Mouse (Mus musculus): ENCODE results near the gene Xpr1. TPM values are rescaled to one million over a fixed set of nuclear protein-coding genes. Genes with fewer than 3 reads are reported as not detected.
"Not testable (repeated sequence)": the region's sequence is repeated elsewhere in the genome, so short reads cannot be mapped to it uniquely, and the experiment has no call there.

The Xpr1 gene
- polyA plus RNA-seq, 1 experiment from 2014 or later, result 16.4 TPM

DNA sequence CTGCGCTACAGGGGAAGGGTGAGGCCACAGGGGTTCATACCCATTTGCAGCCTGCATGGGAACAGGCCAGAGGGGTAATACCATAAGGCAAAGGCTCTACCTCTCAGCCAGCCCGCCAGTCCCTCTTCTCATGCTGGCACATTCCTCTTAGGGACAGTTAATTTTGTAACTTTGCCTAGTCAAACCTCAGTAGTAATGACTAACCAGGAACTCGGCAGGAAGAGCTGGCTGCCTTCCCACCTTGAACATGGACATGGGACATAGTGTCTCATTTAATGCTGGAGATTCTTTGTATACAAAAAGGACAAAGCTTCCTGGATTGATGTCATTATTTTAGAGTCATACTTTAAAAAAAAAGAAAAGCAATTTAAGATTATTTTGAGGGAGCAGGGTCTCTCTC, 142.2 kb downstream of the Xpr1 start:
- DNase-seq (ENCODE audit: low spot score), result no peak

DNA sequence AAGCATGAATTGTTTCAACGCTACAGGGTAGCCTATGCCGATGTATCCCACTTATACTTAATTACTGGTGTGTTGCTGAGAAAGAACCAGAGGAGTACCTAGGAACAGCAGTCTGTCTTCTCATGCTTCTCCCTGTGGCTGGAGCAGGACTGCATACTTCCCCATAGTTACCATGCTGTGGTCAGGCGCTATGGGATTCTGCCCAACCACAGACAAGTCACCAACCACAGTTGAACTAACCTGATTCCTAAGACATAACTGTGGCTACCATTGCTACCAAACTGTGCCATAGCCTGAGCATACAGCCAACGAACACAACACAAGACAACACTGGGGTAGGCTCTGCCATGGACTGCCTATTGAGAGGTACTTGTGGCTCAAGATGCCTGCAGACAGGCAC, 144.3 kb downstream of the Xpr1 start:
- Histone ChIP-seq H3K36me3 (ENCODE audit: control insufficient read depth, insufficient read depth, low read length) (no peaks in the 10 kb centered on the region), H3K27ac (ENCODE audit: low read depth, low read length) (no peak overlapping the region), H3K9me3 (ENCODE audit: control insufficient read depth, low read length) (no peaks in the 10 kb centered on the region), H3K4me1 (replicated peaks; ENCODE audit: control insufficient read depth, insufficient read depth, low read length) (no peaks in the 10 kb centered on the region), H3K4me3 (ENCODE audit: low read depth, low read length) (no peak overlapping the region), H3K27me3 (ENCODE audit: control insufficient read depth, insufficient read depth, low read length) (no peaks in the 10 kb centered on the region), H3K9ac (ENCODE audit: low read length) (no peak overlapping the region), H3K4me2 (ENCODE audit: low read depth, low read length, severe bottlenecking) (no peak overlapping the region)
- 92% methylated on average over 4 of the region's 4 CpGs for WGBS
- ATAC-seq (replicated peaks; ENCODE audit: low FRiP score) (no peak), DNase-seq (ENCODE audit: low spot score) (no peak)

More for the DNA sequence above, 142.2 kb downstream of the Xpr1 start:
- Histone ChIP-seq H3K36me3 (ENCODE audit: control insufficient read depth, insufficient read depth, low read length) (no peaks in the 10 kb centered on the region), H3K9me3 (ENCODE audit: control insufficient read depth, low read length) (no peaks in the 10 kb centered on the region), H3K4me1 (replicated peaks; ENCODE audit: control insufficient read depth, insufficient read depth, low read length) (no peaks in the 10 kb centered on the region), H3K4me3 (ENCODE audit: low read depth, low read length) (no peak overlapping the region), H3K27me3 (ENCODE audit: control insufficient read depth, insufficient read depth, low read length) (no peaks in the 10 kb centered on the region), H3K9ac (ENCODE audit: low read length) (no peak overlapping the region), H3K4me2 (ENCODE audit: low read depth, low read length, severe bottlenecking) (no peak overlapping the region), H3K27ac (ENCODE audit: low read depth, low read length) (no peak overlapping the region)
- ATAC-seq (replicated peaks; ENCODE audit: low FRiP score), result no peak
- WGBS, result 80% methylated on average over 3 of the region's 3 CpGs

GRCm38 (mm10) chr1:155262496-155262895, 154.7 kb downstream of the Xpr1 start:
- not testable (repeated sequence) for H3K27me3 ChIP-seq (ENCODE audit: control insufficient read depth, insufficient read depth, low read length); H3K9ac ChIP-seq (ENCODE audit: low read length); H3K4me2 ChIP-seq (ENCODE audit: low read depth, low read length, severe bottlenecking); H3K4me3 ChIP-seq (ENCODE audit: low read depth, low read length); H3K27ac ChIP-seq (ENCODE audit: low read depth, low read length); H3K4me1 ChIP-seq (replicated peaks; ENCODE audit: control insufficient read depth, insufficient read depth, low read length); DNase-seq (ENCODE audit: low spot score); H3K9me3 ChIP-seq (ENCODE audit: control insufficient read depth, low read length); ATAC-seq (replicated peaks; ENCODE audit: low FRiP score); H3K36me3 ChIP-seq (ENCODE audit: control insufficient read depth, insufficient read depth, low read length)
- 89% methylated on average over 10 of the region's 10 CpGs for WGBS

- Histone ChIP-seq H3K4me3 (ENCODE audit: low read depth, low read length) (no peak overlapping the region), H3K4me1 (replicated peaks; ENCODE audit: control insufficient read depth, insufficient read depth, low read length) (no peaks in the 10 kb centered on the region)
Measured at GRCm38 (mm10) chr1:155254309-155254708, 162.9 kb downstream of the Xpr1 start.

DNA sequence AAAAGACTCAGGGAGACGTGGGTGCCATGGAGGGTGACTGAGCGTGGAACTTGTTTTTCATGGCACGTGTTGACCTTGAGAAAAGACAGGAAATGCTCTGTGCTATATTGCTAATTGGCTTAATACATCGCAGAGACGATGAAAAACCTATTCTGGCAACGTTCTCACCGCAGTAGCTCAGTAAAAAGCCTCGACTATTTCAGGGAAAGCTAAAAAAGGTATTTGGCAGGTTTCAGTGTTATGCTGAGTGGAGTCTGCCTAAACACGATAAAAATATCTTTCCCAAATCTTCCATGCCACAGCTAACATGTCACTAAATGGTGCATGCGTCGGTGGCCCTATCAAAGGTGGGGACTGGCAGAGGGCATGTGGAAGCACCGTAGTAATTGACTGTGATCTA, 164.1 kb downstream of the Xpr1 start:
- 80% methylated on average over 12 of the region's 12 CpGs for WGBS
- ATAC-seq (replicated peaks; ENCODE audit: low FRiP score), result no peak
- no peak overlapping the region for H3K9ac ChIP-seq (ENCODE audit: low read length)
- H3K27me3 ChIP-seq (ENCODE audit: control insufficient read depth, insufficient read depth, low read length), result no peaks in the 10 kb centered on the region
- DNase-seq (ENCODE audit: low spot score), result peak; percentile 40
- no peak overlapping the region for H3K27ac ChIP-seq (ENCODE audit: low read depth, low read length)
- H3K4me1 ChIP-seq (replicated peaks; ENCODE audit: control insufficient read depth, insufficient read depth, low read length), result no peaks in the 10 kb centered on the region
- H3K4me2 ChIP-seq (ENCODE audit: low read depth, low read length, severe bottlenecking), result no peak overlapping the region
- no peaks in the 10 kb centered on the region for H3K36me3 ChIP-seq (ENCODE audit: control insufficient read depth, insufficient read depth, low read length)
- H3K4me3 ChIP-seq (ENCODE audit: low read depth, low read length), result no peak overlapping the region
- no peaks in the 10 kb centered on the region for H3K9me3 ChIP-seq (ENCODE audit: control insufficient read depth, low read length)

More at GRCm38 (mm10) chr1:155254309-155254708, 162.9 kb downstream of the Xpr1 start:
- H3K4me2 ChIP-seq (ENCODE audit: low read depth, low read length, severe bottlenecking), result no peak overlapping the region
- H3K27me3 ChIP-seq (ENCODE audit: control insufficient read depth, insufficient read depth, low read length), result no peaks in the 10 kb centered on the region
- WGBS, result 87% methylated on average over 8 of the region's 8 CpGs
- H3K9ac ChIP-seq (ENCODE audit: low read length), result no peak overlapping the region
- H3K27ac ChIP-seq (ENCODE audit: low read depth, low read length), result no peak overlapping the region
- DNase-seq (ENCODE audit: low spot score) (no peak), ATAC-seq (replicated peaks; ENCODE audit: low FRiP score) (no peak)
- no peaks in the 10 kb centered on the region for H3K36me3 ChIP-seq (ENCODE audit: control insufficient read depth, insufficient read depth, low read length)
- no peaks in the 10 kb centered on the region for H3K9me3 ChIP-seq (ENCODE audit: control insufficient read depth, low read length)

GRCm38 (mm10) chr1:155252631-155253121, 164.5 kb downstream of the Xpr1 start:
- no peaks in the 10 kb centered on the region for H3K36me3 ChIP-seq (ENCODE audit: control insufficient read depth, insufficient read depth, low read length)
- ATAC-seq (replicated peaks; ENCODE audit: low FRiP score), result no peak
- H3K4me1 ChIP-seq (replicated peaks; ENCODE audit: control insufficient read depth, insufficient read depth, low read length), result no peaks in the 10 kb centered on the region
- H3K27ac ChIP-seq (ENCODE audit: low read depth, low read length), result no peak overlapping the region
- WGBS, result 60% methylated on average over 6 of the region's 6 CpGs
- H3K9me3 ChIP-seq (ENCODE audit: control insufficient read depth, low read length), result no peaks in the 10 kb centered on the region
- H3K4me2 ChIP-seq (ENCODE audit: low read depth, low read length, severe bottlenecking), result no peak overlapping the region
- no peaks in the 10 kb centered on the region for H3K27me3 ChIP-seq (ENCODE audit: control insufficient read depth, insufficient read depth, low read length)
- no peak overlapping the region for H3K9ac ChIP-seq (ENCODE audit: low read length)
- DNase-seq (ENCODE audit: low spot score), result peak; percentile 42
- no peak overlapping the region for H3K4me3 ChIP-seq (ENCODE audit: low read depth, low read length)

GRCm38 (mm10) chr1:155251596-155251995, 165.6 kb downstream of the Xpr1 start:
- no peak overlapping the region for H3K4me3 ChIP-seq (ENCODE audit: low read depth, low read length)
- no peaks in the 10 kb centered on the region for H3K9me3 ChIP-seq (ENCODE audit: control insufficient read depth, low read length)
- DNase-seq (ENCODE audit: low spot score) (peak; percentile 46), ATAC-seq (replicated peaks; ENCODE audit: low FRiP score) (no peak)
- H3K27me3 ChIP-seq (ENCODE audit: control insufficient read depth, insufficient read depth, low read length), result no peaks in the 10 kb centered on the region; the same call in 1 of the 2 replicates
- H3K36me3 ChIP-seq (ENCODE audit: control insufficient read depth, insufficient read depth, low read length), result no peaks in the 10 kb centered on the region
- no peak overlapping the region for H3K27ac ChIP-seq (ENCODE audit: low read depth, low read length)
- no peak overlapping the region for H3K9ac ChIP-seq (ENCODE audit: low read length)
- no peaks in the 10 kb centered on the region for H3K4me1 ChIP-seq (replicated peaks; ENCODE audit: control insufficient read depth, insufficient read depth, low read length)
- H3K4me2 ChIP-seq (ENCODE audit: low read depth, low read length, severe bottlenecking), result no peak overlapping the region
- WGBS, result 76% methylated on average over 5 of the region's 5 CpGs

GRCm38 (mm10) chr1:155250531-155251135, 166.6 kb downstream of the Xpr1 start:
- Histone ChIP-seq H3K27ac (ENCODE audit: low read depth, low read length) (no peak overlapping the region), H3K27me3 (ENCODE audit: control insufficient read depth, insufficient read depth, low read length) (no peaks in the 10 kb centered on the region; the same call in 1 of the 2 replicates), H3K36me3 (ENCODE audit: control insufficient read depth, insufficient read depth, low read length) (no peaks in the 10 kb centered on the region), H3K4me1 (replicated peaks; ENCODE audit: control insufficient read depth, insufficient read depth, low read length) (no peaks in the 10 kb centered on the region), H3K9me3 (ENCODE audit: control insufficient read depth, low read length) (no peaks in the 10 kb centered on the region), H3K4me2 (ENCODE audit: low read depth, low read length, severe bottlenecking) (no peak overlapping the region), H3K4me3 (ENCODE audit: low read depth, low read length) (no peak overlapping the region), H3K9ac (ENCODE audit: low read length) (no peak overlapping the region)
- 37% methylated on average over 4 of the region's 4 CpGs for WGBS
- peak; percentile 46 for DNase-seq (ENCODE audit: low spot score)
- no peak for ATAC-seq (replicated peaks; ENCODE audit: low FRiP score)

GRCm38 (mm10) chr1:155249896-155250295, 167.3 kb downstream of the Xpr1 start:
- no peak overlapping the region for H3K4me2 ChIP-seq (ENCODE audit: low read depth, low read length, severe bottlenecking)
- WGBS, result 39% methylated on average over 5 of the region's 5 CpGs
- no peaks in the 10 kb centered on the region for H3K9me3 ChIP-seq (ENCODE audit: control insufficient read depth, low read length)
- H3K9ac ChIP-seq (ENCODE audit: low read length), result no peak overlapping the region
- DNase-seq (ENCODE audit: low spot score) (no peak), ATAC-seq (replicated peaks; ENCODE audit: low FRiP score) (no peak)
- H3K36me3 ChIP-seq (ENCODE audit: control insufficient read depth, insufficient read depth, low read length), result no peaks in the 10 kb centered on the region
- no peaks in the 10 kb centered on the region for H3K4me1 ChIP-seq (replicated peaks; ENCODE audit: control insufficient read depth, insufficient read depth, low read length)
- no peak overlapping the region for H3K27ac ChIP-seq (ENCODE audit: low read depth, low read length)
- H3K27me3 ChIP-seq (ENCODE audit: control insufficient read depth, insufficient read depth, low read length), result peaks cover 3% of the 10 kb centered on the region; the same call in 1 of the 2 replicates
- no peak overlapping the region for H3K4me3 ChIP-seq (ENCODE audit: low read depth, low read length)
